Mouse (Mus musculus): ENCODE measurements at regions not wholly inside any gene's neighbourhood (a gene's known extent, or its start where the extent isn't known, plus 50 kb on each side); places are given as distances from the start of the nearest gene placed in this dataset.
"Not testable (repeated sequence)": the region's sequence is repeated elsewhere in the genome, so short reads cannot be mapped to it uniquely, and the experiment has no call there.

DNA sequence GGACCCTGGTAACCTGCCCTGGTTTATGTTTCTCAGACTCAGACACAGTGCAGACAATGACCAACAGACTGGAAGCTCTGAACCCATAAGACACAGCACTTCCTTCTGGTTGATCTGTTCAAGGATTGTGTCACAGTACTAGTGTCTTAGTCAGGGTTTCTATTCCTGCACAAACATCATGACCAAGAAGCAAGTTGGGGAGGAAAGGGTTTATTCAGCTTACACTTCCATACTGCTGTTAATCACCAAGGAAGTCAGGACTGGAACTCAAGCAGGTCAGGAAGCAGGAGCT is 65.8 kb upstream of the Tbl1xr1 start:
- TF ChIP-seq POLR2A (IDR thresholded peaks at IDR 0.05; ENCODE audit: insufficient read length, low read depth); USF1 (IDR thresholded peaks at IDR 0.05; ENCODE audit: low read depth); MYOG (IDR thresholded peaks at IDR 0.05; ENCODE audit: control insufficient read depth in 1 of 3, insufficient read depth in 1 of 3, insufficient read length in 2 of 3, low read depth in 2 of 3); MAX (IDR thresholded peaks at IDR 0.05; ENCODE audit: low read depth): not testable (repeated sequence)
